In the genomic region with DNA sequence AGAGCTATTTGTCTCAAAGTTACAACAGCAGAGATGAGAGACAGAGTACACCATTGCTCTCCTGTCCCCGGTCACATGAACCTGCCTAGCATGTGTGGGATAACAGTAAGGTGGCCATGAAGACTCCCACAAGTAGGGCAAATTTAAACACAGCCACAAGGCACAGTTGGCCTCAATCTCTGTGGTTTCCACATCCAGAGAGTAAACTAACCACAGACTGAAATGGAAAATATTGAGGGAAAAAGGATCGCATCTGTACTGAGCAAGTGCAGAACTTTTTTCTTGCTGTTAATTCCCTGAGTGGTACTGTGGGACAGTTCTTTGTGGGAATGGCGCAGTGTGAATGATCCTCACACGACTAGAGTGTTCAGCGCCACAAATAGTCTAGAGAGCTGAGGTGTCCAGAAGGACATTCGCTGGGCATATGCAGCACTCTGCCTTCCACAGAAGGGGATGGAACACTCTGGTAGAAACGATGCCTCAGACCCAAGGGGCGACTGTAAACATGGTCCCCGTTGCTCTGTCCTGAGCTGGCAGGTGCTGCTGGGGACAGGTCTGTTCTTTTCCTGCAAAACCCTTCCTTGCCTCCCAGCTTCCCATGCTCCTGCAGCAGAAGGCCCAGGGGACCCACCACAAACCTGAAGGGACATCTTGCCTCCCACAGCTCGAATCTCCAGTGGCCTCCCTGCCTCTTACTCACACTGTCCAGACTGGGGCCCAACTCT, we compare ENCODE assay signal across 20 mouse cellular contexts. TPM values are rescaled to one million over a fixed set of nuclear protein-coding genes. Genes with fewer than 3 reads are reported as not detected.
A peak's percentile ranks its signal among the peaks of the same experiment; 100 is the strongest.
DNase-seq lines count a peak whose midpoint lies in the region; ATAC-seq lines count a peak whose summit lies in the region.
"Had no signal": no experiment of that assay in that cellular context is flagged by ENCODE, and none has a peak within 500 bp of the region (broad histone marks: within the 10 kb centered on the region; RNA-seq: fewer than 3 reads in every experiment).

No protein-coding gene starts in this region.

- peaks cover 28% of the 10 kb centered on the region for H3K27me3 ChIP-seq in forebrain, embryonic 10.5 days (ENCODE audit: poor library complexity, severe bottlenecking)
- no peaks in the 10 kb centered on the region for H3K27me3 ChIP-seq in forebrain, embryonic 15.5 days
- no peaks in the 10 kb centered on the region for H3K27me3 ChIP-seq in heart, embryonic 14.5 days (ENCODE audit: control insufficient read depth, insufficient read depth, low read length)
- peaks cover 31% of the 10 kb centered on the region for H3K27me3 ChIP-seq in midbrain, embryonic 10.5 days (ENCODE audit: low read depth, poor library complexity, severe bottlenecking)
- H3K27me3 ChIP-seq in midbrain, embryonic 15.5 days (replicated peaks) = no peaks in the 10 kb centered on the region
- H3K27me3 ChIP-seq in liver, embryonic 15.5 days = no peaks in the 10 kb centered on the region
- H3K27me3 ChIP-seq: embryonic facial prominence, embryonic 15.5 days; hindbrain, embryonic 15.5 days; neural tube, embryonic 12.5 days had no signal

- H3K4me1 ChIP-seq in forebrain, embryonic 10.5 days = peaks cover 67% of the 10 kb centered on the region
- H3K4me1 ChIP-seq in forebrain, embryonic 15.5 days = peaks cover 58% of the 10 kb centered on the region
- peaks cover 58 to 96% of the 10 kb centered on the region in 2 experiments for H3K4me1 ChIP-seq in heart, embryonic 14.5 days (ENCODE audit: control insufficient read depth in 2 of 2, insufficient read depth in 2 of 2, low read length in 2 of 2)
- peaks cover 76% of the 10 kb centered on the region for H3K4me1 ChIP-seq in midbrain, embryonic 10.5 days
- peaks cover 69% of the 10 kb centered on the region for H3K4me1 ChIP-seq in midbrain, embryonic 15.5 days
- peaks cover 60% of the 10 kb centered on the region for H3K4me1 ChIP-seq in liver, embryonic 15.5 days (replicated peaks)

- H3K4me2 ChIP-seq in forebrain, embryonic 15.5 days (replicated peaks) = no peak overlapping the region
- H3K4me2 ChIP-seq in heart, embryonic 14.5 days (ENCODE audit: low read length) = no peak overlapping the region
- no peak overlapping the region for H3K4me2 ChIP-seq in midbrain, embryonic 15.5 days
- no peak overlapping the region for H3K4me2 ChIP-seq in liver, embryonic 15.5 days
- H3K4me2 ChIP-seq: embryonic facial prominence, embryonic 15.5 days; forebrain, embryonic 12.5 days; hindbrain, embryonic 15.5 days; kidney, embryonic 15.5 days; neural tube, embryonic 12.5 days had no signal

- no peak for DNase-seq in forebrain, embryonic 10.5 days (ENCODE audit: extremely low spot score, low spot score)
- DNase-seq in heart, adult 9 months (ENCODE audit: low spot score in 2 of 2) = no peak
- DNase-seq in midbrain, embryonic 10.5 days (ENCODE audit: low spot score) = no peak
- DNase-seq in Muller cell, postnatal 12 days (ENCODE audit: inconsistent ontology term) = no peak
- DNase-seq: cerebellum, adult 8-10 months; gastrocnemius, postnatal 36 days; layer of hippocampus, postnatal 36 days; left cerebral cortex, postnatal 4 days; lung, postnatal 14 days; thymus, postnatal 36 days had no signal

- ATAC-seq in forebrain, embryonic 15.5 days (replicated peaks) = no peak
- ATAC-seq in heart, embryonic 14.5 days (ENCODE audit: insufficient number of reproducible peaks, insufficient read depth, low FRiP score, low read depth) = no peak
- no peak for ATAC-seq in midbrain, embryonic 15.5 days (replicated peaks)
- 0 out of 2 replicates have a peak, but pooled peaks have one; percentile 3 for ATAC-seq in liver, embryonic 15.5 days (ENCODE audit: insufficient read depth)
- ATAC-seq: intestine, embryonic 16.5 days had no signal

- no peak overlapping the region for H3K4me3 ChIP-seq in forebrain, embryonic 10.5 days
- H3K4me3 ChIP-seq in forebrain, embryonic 15.5 days = no peak overlapping the region
- no peak overlapping the region for H3K4me3 ChIP-seq in heart, embryonic 14.5 days (ENCODE audit: control insufficient read depth in 1 of 2, insufficient read depth in 1 of 2, low read depth in 1 of 2, low read length in 2 of 2)
- H3K4me3 ChIP-seq in midbrain, embryonic 10.5 days = no peak overlapping the region
- no peak overlapping the region for H3K4me3 ChIP-seq in midbrain, embryonic 15.5 days
- no peak overlapping the region for H3K4me3 ChIP-seq in liver, embryonic 15.5 days (replicated peaks)
- H3K4me3 ChIP-seq: embryonic facial prominence, embryonic 15.5 days; forebrain, embryonic 12.5 days; hindbrain, embryonic 15.5 days; kidney, embryonic 15.5 days; neural tube, embryonic 12.5 days had no signal

- 0 out of 2 replicates have a peak overlapping the region, but pooled peaks have one; percentile 26 for H3K27ac ChIP-seq in forebrain, embryonic 10.5 days
- no peak overlapping the region for H3K27ac ChIP-seq in forebrain, embryonic 15.5 days (replicated peaks)
- peak overlapping the region in 1 of 2 experiments; percentile 31; a peak in 2 of 4 replicates for H3K27ac ChIP-seq in heart, embryonic 14.5 days (replicated peaks in 1 of 2; ENCODE audit: control insufficient read depth in 1 of 2, insufficient read depth in 1 of 2, low read depth in 2 of 2, low read length in 2 of 2)
- peak overlapping the region; percentile 0; the same call in 1 of the 2 replicates for H3K27ac ChIP-seq in midbrain, embryonic 10.5 days (replicated peaks)
- H3K27ac ChIP-seq in midbrain, embryonic 15.5 days = no peak overlapping the region
- no peak overlapping the region for H3K27ac ChIP-seq in liver, embryonic 15.5 days (replicated peaks)
- H3K27ac ChIP-seq: embryonic facial prominence, embryonic 15.5 days; forebrain, embryonic 12.5 days; hindbrain, embryonic 15.5 days; kidney, embryonic 15.5 days; neural tube, embryonic 12.5 days had no signal

- no peak overlapping the region for H3K9ac ChIP-seq in forebrain, embryonic 15.5 days (replicated peaks)
- H3K9ac ChIP-seq in heart, embryonic 14.5 days (ENCODE audit: low read length) = peak overlapping the region; percentile 1; the same call in 1 of the 2 replicates
- H3K9ac ChIP-seq in midbrain, embryonic 15.5 days = no peak overlapping the region
- H3K9ac ChIP-seq in liver, embryonic 15.5 days = no peak overlapping the region
- H3K9ac ChIP-seq: embryonic facial prominence, embryonic 15.5 days; forebrain, embryonic 12.5 days; hindbrain, embryonic 15.5 days; kidney, embryonic 15.5 days; neural tube, embryonic 12.5 days had no signal

- no peaks in the 10 kb centered on the region for H3K9me3 ChIP-seq in forebrain, embryonic 10.5 days
- H3K9me3 ChIP-seq in forebrain, embryonic 15.5 days = no peaks in the 10 kb centered on the region
- no peaks in the 10 kb centered on the region for H3K9me3 ChIP-seq in heart, embryonic 14.5 days (ENCODE audit: control insufficient read depth, low read length)
- no peaks in the 10 kb centered on the region for H3K9me3 ChIP-seq in midbrain, embryonic 10.5 days (replicated peaks)
- no peaks in the 10 kb centered on the region for H3K9me3 ChIP-seq in midbrain, embryonic 15.5 days
- no peaks in the 10 kb centered on the region for H3K9me3 ChIP-seq in liver, embryonic 15.5 days (replicated peaks)
- H3K9me3 ChIP-seq: embryonic facial prominence, embryonic 15.5 days; forebrain, embryonic 12.5 days; hindbrain, embryonic 15.5 days; kidney, embryonic 15.5 days; neural tube, embryonic 12.5 days had no signal

- H3K36me3 ChIP-seq in forebrain, embryonic 10.5 days (replicated peaks) = no peaks in the 10 kb centered on the region
- H3K36me3 ChIP-seq in forebrain, embryonic 15.5 days = no peaks in the 10 kb centered on the region
- H3K36me3 ChIP-seq in heart, embryonic 14.5 days (ENCODE audit: control insufficient read depth, insufficient read depth, low read length) = no peaks in the 10 kb centered on the region
- no peaks in the 10 kb centered on the region for H3K36me3 ChIP-seq in midbrain, embryonic 10.5 days
- H3K36me3 ChIP-seq in midbrain, embryonic 15.5 days (replicated peaks) = no peaks in the 10 kb centered on the region
- no peaks in the 10 kb centered on the region for H3K36me3 ChIP-seq in liver, embryonic 15.5 days (replicated peaks)
- H3K36me3 ChIP-seq: embryonic facial prominence, embryonic 15.5 days; forebrain, embryonic 12.5 days; hindbrain, embryonic 15.5 days; kidney, embryonic 15.5 days; neural tube, embryonic 12.5 days had no signal

- WGBS in forebrain, embryonic 10.5 days = 93% methylated on average over 10 of the region's 10 CpGs
- WGBS in forebrain, embryonic 15.5 days = 86% methylated on average over 10 of the region's 10 CpGs
- 61% methylated on average over 10 of the region's 10 CpGs for WGBS in heart, embryonic 14.5 days
- WGBS in midbrain, embryonic 10.5 days = 92% methylated on average over 10 of the region's 10 CpGs
- 92% methylated on average over 10 of the region's 10 CpGs for WGBS in midbrain, embryonic 15.5 days
- WGBS in liver, embryonic 15.5 days (ENCODE audit: insufficient replicate concordance) = 75% methylated on average over 10 of the region's 10 CpGs

RNA-seq across cellular contexts. Expression of a gene that starts 59.3 kb away (rescaled TPM):
- 2.1 and 3.0 TPM in 2 replicates for polyA plus RNA-seq in forebrain, embryonic 10.5 days (2016; fragmentation: Nextera tagmentation; extraction: Ambion mirVana)
- polyA plus RNA-seq in forebrain, embryonic 15.5 days (2015; fragmentation: Nextera tagmentation; extraction: Ambion mirVana) = 10.9 and 11.4 TPM in 2 replicates
- polyA plus RNA-seq in heart, embryonic 14.5 days (2014; fragmentation: Nextera tagmentation; extraction: Ambion mirVana) = 10.2 and 12.0 TPM in 2 replicates
- polyA plus RNA-seq in midbrain, embryonic 10.5 days (2016; fragmentation: Nextera tagmentation; extraction: Ambion mirVana) = 2.9 and 4.0 TPM in 2 replicates
- polyA plus RNA-seq in midbrain, embryonic 15.5 days (2015; fragmentation: Nextera tagmentation; extraction: Ambion mirVana) = 11.8 and 13.0 TPM in 2 replicates
- 1.5 and 2.2 TPM in 2 replicates for polyA plus RNA-seq in liver, embryonic 15.5 days (2015; fragmentation: Nextera tagmentation; extraction: Ambion mirVana)

Comparison
In these comparisons a context has a peak if more than half of its experiments do, and no peak if none do; other contexts are left out.
1. H3K27ac ChIP-seq: peak in forebrain, embryonic 10.5 days (single experiment) and midbrain, embryonic 10.5 days (single experiment); none in forebrain, embryonic 15.5 days (single experiment), midbrain, embryonic 15.5 days (single experiment) and liver, embryonic 15.5 days (single experiment).